Mouse (Mus musculus): ENCODE measurements around the gene Ust.

Ust gene

GRCm38 (mm10) chr10:8446972-8447371, 71.7 kb downstream of the Ust start:
- in situ Hi-C loops (cut with MboI, MseI), result no loop called here

GRCm38 (mm10) chr10:8444052-8444451, 74.6 kb downstream of the Ust start:
- in situ Hi-C loops (cut with MboI, MseI), result no loop called here

- in situ Hi-C loops (cut with MboI, MseI), result loop anchor here in 1 of 2 experiments (10.0 kb wide), 1 partner anchor 93 kb away; no protein-coding TSS in a partner anchor
These were observed 86.8 kb downstream of the Ust start for GRCm38 (mm10) chr10:8431857-8432256.

GRCm38 (mm10) chr10:8428787-8429778, 89.5 kb downstream of the Ust start:
- in situ Hi-C loops (cut with MboI, MseI), result no loop called here

GRCm38 (mm10) chr10:8427671-8428364, 90.8 kb downstream of the Ust start:
- in situ Hi-C loops (cut with MboI, MseI), result no loop called here

GRCm38 (mm10) chr10:8419496-8420009, 99.1 kb downstream of the Ust start:
- in situ Hi-C loops (cut with MboI, MseI), result no loop called here

GRCm38 (mm10) chr10:8415474-8415873, 103.2 kb downstream of the Ust start:
- in situ Hi-C loops (cut with MboI, MseI), result no loop called here

GRCm38 (mm10) chr10:8415036-8415435, 103.6 kb downstream of the Ust start:
- in situ Hi-C loops (cut with MboI, MseI), result no loop called here

GRCm38 (mm10) chr10:8405141-8405540, 113.5 kb downstream of the Ust start:
- in situ Hi-C loops (cut with MboI, MseI), result no loop called here

- in situ Hi-C loops (cut with MboI, MseI), result no loop called here
These were observed 126.4 kb downstream of the Ust start for GRCm38 (mm10) chr10:8392226-8392625.

- in situ Hi-C loops (cut with MboI, MseI), result no loop called here
These were observed 127.3 kb downstream of the Ust start for GRCm38 (mm10) chr10:8391264-8391748.

GRCm38 (mm10) chr10:8388239-8388638, 130.4 kb downstream of the Ust start:
- in situ Hi-C loops (cut with MboI, MseI), result no loop called here

GRCm38 (mm10) chr10:8369894-8370500, 148.6 kb downstream of the Ust start:
- in situ Hi-C loops (cut with MboI, MseI), result loop anchor here in 1 of 2 experiments (10.0 kb wide), 1 partner anchor 355 kb away; no protein-coding TSS in a partner anchor

- in situ Hi-C loops (cut with MboI, MseI), result loop anchor here in 1 of 2 experiments (10.0 kb wide), 1 partner anchor 351 kb away; no protein-coding TSS in a partner anchor
These were observed 152.8 kb downstream of the Ust start for GRCm38 (mm10) chr10:8365816-8366215.

GRCm38 (mm10) chr10:8364182-8364581, 154.4 kb downstream of the Ust start:
- in situ Hi-C loops (cut with MboI, MseI), result loop anchor here in 1 of 2 experiments (10.0 kb wide), 1 partner anchor 349 kb away; no protein-coding TSS in a partner anchor

GRCm38 (mm10) chr10:8363281-8363680, 155.3 kb downstream of the Ust start:
- in situ Hi-C loops (cut with MboI, MseI), result loop anchor here in 1 of 2 experiments (10.0 kb wide), 1 partner anchor 348 kb away; no protein-coding TSS in a partner anchor

GRCm38 (mm10) chr10:8358286-8359045, 160.2 kb downstream of the Ust start:
- in situ Hi-C loops (cut with MboI, MseI), result no loop called here

- in situ Hi-C loops (cut with MboI, MseI), result no loop called here
These were observed 165.1 kb downstream of the Ust start for GRCm38 (mm10) chr10:8353534-8353933.

- in situ Hi-C loops (cut with MboI, MseI), result no loop called here
These were observed 168.0 kb downstream of the Ust start for GRCm38 (mm10) chr10:8350626-8351025.

- in situ Hi-C loops (cut with MboI, MseI), result no loop called here
These were observed 171.1 kb downstream of the Ust start for GRCm38 (mm10) chr10:8347497-8347896.

Data from T-helper 17 cell (primary cell).